Mouse (Mus musculus): ENCODE measurements at regions not wholly inside any gene's neighbourhood (a gene's known extent, or its start where the extent isn't known, plus 50 kb on each side); places are given as distances from the start of the nearest gene placed in this dataset.

- TF ChIP-seq POLR2A (IDR thresholded peaks at IDR 0.05; ENCODE audit: insufficient read length, low read depth) (no peak), POLR2AphosphoS2 (IDR thresholded peaks at IDR 0.05; ENCODE audit: insufficient read length, low read depth) (no peak), USF1 (IDR thresholded peaks at IDR 0.05; ENCODE audit: low read depth) (no peak), TCF12 (IDR thresholded peaks at IDR 0.05; ENCODE audit: insufficient read depth, poor library complexity, severe bottlenecking) (no peak), CEBPB (IDR thresholded peaks at IDR 0.05; ENCODE audit: insufficient read depth, poor library complexity, severe bottlenecking) (0 out of 2 replicates have a peak, but pooled peaks have one; percentile 65), E2F4 (IDR thresholded peaks at IDR 0.05; ENCODE audit: insufficient read depth) (no peak), TCF3 (IDR thresholded peaks at IDR 0.05; ENCODE audit: insufficient read length, low read depth) (no peak), MAX (IDR thresholded peaks at IDR 0.05; ENCODE audit: low read depth) (no peak), MYOG (IDR thresholded peaks at IDR 0.05; ENCODE audit: control insufficient read depth in 1 of 3, insufficient read depth in 1 of 3, insufficient read length in 2 of 3, low read depth in 2 of 3) (no peak), REST (IDR thresholded peaks at IDR 0.05; ENCODE audit: insufficient read depth, insufficient read length) (no peak)
These were observed 435.2 kb downstream of the Gpam start for GRCm38 (mm10) chr19:54691861-54692260.

All from myocyte (in vitro differentiated cells).